Mouse (Mus musculus) limb, embryonic 10.5 days (tissue): Measurements from ENCODE around the gene Slc39a9. TPM values are rescaled to one million over a fixed set of nuclear protein-coding genes. Genes with fewer than 3 reads are reported as not detected.
A peak's percentile ranks its signal among the peaks of the same experiment; 100 is the strongest.

ENCODE experiments used
- DNase-seq: peaks from one replicate; pipeline ENCODE4 v3.0.0-alpha.2; 2017; ENCODE audit warnings: low spot score
- H3K27ac ChIP-seq: fragments of 300-500 bp; sonication (generic); 2 replicates; pipeline ENCODE4 v1.5.1; 2016; ENCODE audit warnings: mild to moderate bottlenecking
- H3K27me3 ChIP-seq: fragments of 300-500 bp; sonication (generic); 2 replicates; pipeline ENCODE4 v1.6.1; 2016; ENCODE audit warnings: low read depth, mild to moderate bottlenecking; ENCODE audit not compliant: poor library complexity, severe bottlenecking
- H3K36me3 ChIP-seq: fragments of 300-500 bp; sonication (generic); 2 replicates; pipeline ENCODE4 v1.6.1; 2016; ENCODE audit warnings: mild to moderate bottlenecking, moderate library complexity
- H3K4me1 ChIP-seq: fragments of 300-500 bp; sonication (generic); 2 replicates; pipeline ENCODE4 v1.6.1; 2016
- H3K4me3 ChIP-seq: fragments of 300-500 bp; sonication (generic); 2 replicates; pipeline ENCODE4 v1.5.1; 2016; ENCODE audit warnings: mild to moderate bottlenecking, moderate library complexity
- H3K9me3 ChIP-seq: fragments of 300-500 bp; sonication (generic); replicated peaks from 2 replicates; pipeline ENCODE4 v1.6.1; 2016; ENCODE audit warnings: mild to moderate bottlenecking
- WGBS: fragments of 180-500 bp; shearing (Covaris S2); methylation state at CpG from one replicate; pipeline ENCODE4 v1.1.7; 2016; 5-methylcytosine and 5-hydroxymethylcytosine counted together
- polyA plus RNA-seq: library from polyadenylated mRNA; unstranded; fragments of >200 nt; fragmentation: Nextera tagmentation; extraction: Ambion mirVana; gene quantifications from 2 replicates; pipeline ENCODE4 v1.2.1, GENCODE M21; 2016

The Slc39a9 gene
- polyA plus RNA-seq, 1 experiment from 2014 or later: 26.0 TPM

- Histone ChIP-seq H3K4me3 (no peak overlapping the region), H3K36me3 (peaks cover 36% of the 10 kb centered on the region), H3K27ac (no peak overlapping the region), H3K4me1 (no peaks in the 10 kb centered on the region), H3K27me3 (no peaks in the 10 kb centered on the region), H3K9me3 (no peaks in the 10 kb centered on the region)
- DNase-seq: no peak
- 93% methylated on average over 2 of the region's 2 CpGs for WGBS
Measured at GRCm38 (mm10) chr12:80668391-80668790, 24.7 kb downstream of the Slc39a9 start.

- Histone ChIP-seq H3K4me3 (no peak overlapping the region), H3K9me3 (no peaks in the 10 kb centered on the region), H3K27me3 (no peaks in the 10 kb centered on the region), H3K27ac (no peak overlapping the region), H3K36me3 (peaks cover 53% of the 10 kb centered on the region), H3K4me1 (no peaks in the 10 kb centered on the region)
- WGBS: 29% methylated on average over 3 of the region's 3 CpGs
- peak; percentile 45 for DNase-seq
Measured at GRCm38 (mm10) chr12:80673170-80673569, 29.5 kb downstream of the Slc39a9 start.

DNA sequence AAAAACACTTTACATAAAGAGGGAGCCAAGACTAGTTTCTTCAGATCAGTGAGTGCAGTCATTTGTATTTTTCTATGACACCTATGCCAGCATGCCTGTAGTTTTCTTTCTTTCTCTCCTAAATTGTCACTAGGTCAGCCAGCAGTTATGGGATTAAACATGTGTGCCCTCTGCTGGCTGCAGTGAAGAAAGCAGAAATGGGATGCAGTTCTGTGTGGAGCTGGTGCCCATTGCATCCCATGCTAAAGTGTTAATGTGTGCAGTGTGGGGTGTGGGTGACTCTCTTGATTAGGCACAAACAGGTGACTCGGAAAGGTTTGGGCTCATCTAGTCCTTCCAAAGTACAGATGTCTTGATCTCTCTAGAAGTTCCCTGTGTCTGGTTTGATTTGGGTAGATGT, 37.7 kb downstream of the Slc39a9 start:
- 80% methylated on average over 1 of the region's 1 CpGs for WGBS
- Histone ChIP-seq H3K4me3 (no peak overlapping the region), H3K27me3 (no peaks in the 10 kb centered on the region), H3K9me3 (no peaks in the 10 kb centered on the region), H3K36me3 (peaks cover 24% of the 10 kb centered on the region), H3K4me1 (no peaks in the 10 kb centered on the region), H3K27ac (no peak overlapping the region)
- no peak for DNase-seq

DNA sequence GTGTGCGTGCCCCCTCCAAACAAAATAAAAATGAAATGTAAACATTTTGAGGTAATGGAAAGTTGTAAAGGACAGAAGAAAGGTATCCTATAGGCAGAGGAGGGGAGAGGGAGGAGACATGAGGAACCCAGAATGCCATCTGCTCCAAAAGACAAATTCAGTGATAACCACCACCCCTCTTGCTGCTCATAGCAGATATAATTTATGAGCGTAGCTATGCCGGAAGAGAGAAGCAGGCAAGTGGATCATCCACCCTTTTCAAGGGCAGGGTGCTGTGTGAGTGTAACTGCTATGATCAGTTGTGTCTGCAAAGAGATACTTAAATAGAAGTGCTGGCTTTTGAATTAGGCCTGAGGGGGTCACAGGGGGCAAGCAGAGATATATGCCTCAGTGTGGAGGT, 39.9 kb downstream of the Slc39a9 start:
- no peaks in the 10 kb centered on the region for H3K4me1 ChIP-seq
- no peak overlapping the region for H3K27ac ChIP-seq
- no peak for DNase-seq
- 95% methylated on average over 3 of the region's 3 CpGs for WGBS
- no peaks in the 10 kb centered on the region for H3K9me3 ChIP-seq
- H3K4me3 ChIP-seq: no peak overlapping the region
- H3K36me3 ChIP-seq: peaks cover 11% of the 10 kb centered on the region
- H3K27me3 ChIP-seq: no peaks in the 10 kb centered on the region

DNA sequence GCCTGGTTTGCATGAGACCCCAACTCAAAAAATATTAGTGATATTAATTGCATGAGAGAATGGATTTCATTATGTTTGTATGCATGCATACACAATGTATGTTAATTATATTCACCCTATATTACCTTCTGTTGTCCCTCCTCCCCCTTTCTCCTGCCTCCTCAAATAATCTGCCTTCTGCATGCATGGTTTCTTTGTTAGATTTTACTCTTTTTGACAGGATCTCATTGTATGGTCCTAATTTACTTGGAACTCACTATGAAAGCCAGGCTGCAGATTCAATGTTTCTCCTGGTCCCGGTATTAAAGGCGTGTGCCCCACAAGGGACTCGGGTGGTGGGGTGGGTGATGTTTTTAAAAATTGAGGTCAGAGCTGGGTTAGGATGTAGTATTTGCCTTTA, 40.6 kb downstream of the Slc39a9 start:
- no peaks in the 10 kb centered on the region for H3K9me3 ChIP-seq
- no peaks in the 10 kb centered on the region for H3K4me1 ChIP-seq
- H3K36me3 ChIP-seq: peaks cover 7% of the 10 kb centered on the region
- no peaks in the 10 kb centered on the region for H3K27me3 ChIP-seq
- WGBS: 89% methylated on average over 3 of the region's 3 CpGs
- H3K4me3 ChIP-seq: no peak overlapping the region
- H3K27ac ChIP-seq: no peak overlapping the region
- DNase-seq: no peak

GRCm38 (mm10) chr12:80687788-80688211, 44.1 kb downstream of the Slc39a9 start:
- Histone ChIP-seq H3K4me3 (no peak overlapping the region), H3K9me3 (no peaks in the 10 kb centered on the region), H3K27ac (no peak overlapping the region), H3K27me3 (peaks cover 28% of the 10 kb centered on the region), H3K36me3 (no peaks in the 10 kb centered on the region), H3K4me1 (peaks cover 18% of the 10 kb centered on the region)
- 80% methylated on average over 10 of the region's 10 CpGs for WGBS
- DNase-seq: no peak

DNA sequence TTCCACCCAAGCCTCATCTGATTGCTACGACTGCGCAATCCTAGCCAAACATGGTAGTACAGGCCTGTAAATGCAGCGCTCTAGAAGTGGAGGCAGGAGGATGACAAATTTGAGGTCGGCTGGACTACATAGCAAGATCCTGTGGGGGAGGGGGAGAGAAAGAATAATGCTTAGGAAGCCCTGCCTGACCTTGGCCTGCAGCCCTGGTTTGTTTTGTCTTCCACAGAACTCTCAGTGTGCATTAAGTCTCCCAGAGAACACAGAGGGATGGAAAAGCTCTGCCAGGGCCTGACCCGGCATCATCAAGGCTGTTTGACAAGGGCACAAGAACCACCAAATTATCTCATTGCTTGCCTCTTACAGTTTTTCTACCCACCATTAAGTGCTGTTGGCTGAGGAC, 46.0 kb downstream of the Slc39a9 start:
- 65% methylated on average over 5 of the region's 5 CpGs for WGBS
- DNase-seq: no peak
- peaks cover 47% of the 10 kb centered on the region for H3K27me3 ChIP-seq

DNA sequence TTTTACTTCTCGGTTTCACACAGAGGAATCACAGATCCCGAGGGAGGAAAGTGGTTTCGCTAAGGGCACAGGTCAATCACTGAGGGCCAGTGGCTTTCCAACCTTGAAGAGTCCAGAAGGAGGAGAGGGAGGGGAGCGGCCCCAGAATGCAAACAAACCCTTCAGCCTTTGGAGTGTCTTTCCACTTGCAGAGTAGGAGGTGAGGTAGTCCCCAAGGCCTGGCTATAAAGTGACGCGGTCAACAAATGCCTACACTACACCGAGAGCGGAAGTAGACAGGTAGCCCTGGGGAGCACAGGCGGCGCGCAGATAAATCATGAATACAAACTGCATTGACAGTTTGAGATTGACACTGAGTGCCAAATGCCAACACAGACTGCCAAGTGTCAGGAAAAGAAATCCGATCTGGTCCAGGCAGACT, 48.0 kb downstream of the Slc39a9 start:
- Histone ChIP-seq H3K4me3 (peak overlapping the region; percentile 50), H3K27me3 (peaks cover 64% of the 10 kb centered on the region), H3K9me3 (no peaks in the 10 kb centered on the region), H3K36me3 (no peaks in the 10 kb centered on the region), H3K27ac (no peak overlapping the region), H3K4me1 (peaks cover 38% of the 10 kb centered on the region)
- no peak for DNase-seq
- 12% methylated on average over 12 of the region's 12 CpGs for WGBS

More for the DNA sequence above, 46.0 kb downstream of the Slc39a9 start:
- Histone ChIP-seq H3K4me3 (no peak overlapping the region), H3K9me3 (no peaks in the 10 kb centered on the region), H3K4me1 (peaks cover 36% of the 10 kb centered on the region), H3K36me3 (no peaks in the 10 kb centered on the region), H3K27ac (no peak overlapping the region)

DNA sequence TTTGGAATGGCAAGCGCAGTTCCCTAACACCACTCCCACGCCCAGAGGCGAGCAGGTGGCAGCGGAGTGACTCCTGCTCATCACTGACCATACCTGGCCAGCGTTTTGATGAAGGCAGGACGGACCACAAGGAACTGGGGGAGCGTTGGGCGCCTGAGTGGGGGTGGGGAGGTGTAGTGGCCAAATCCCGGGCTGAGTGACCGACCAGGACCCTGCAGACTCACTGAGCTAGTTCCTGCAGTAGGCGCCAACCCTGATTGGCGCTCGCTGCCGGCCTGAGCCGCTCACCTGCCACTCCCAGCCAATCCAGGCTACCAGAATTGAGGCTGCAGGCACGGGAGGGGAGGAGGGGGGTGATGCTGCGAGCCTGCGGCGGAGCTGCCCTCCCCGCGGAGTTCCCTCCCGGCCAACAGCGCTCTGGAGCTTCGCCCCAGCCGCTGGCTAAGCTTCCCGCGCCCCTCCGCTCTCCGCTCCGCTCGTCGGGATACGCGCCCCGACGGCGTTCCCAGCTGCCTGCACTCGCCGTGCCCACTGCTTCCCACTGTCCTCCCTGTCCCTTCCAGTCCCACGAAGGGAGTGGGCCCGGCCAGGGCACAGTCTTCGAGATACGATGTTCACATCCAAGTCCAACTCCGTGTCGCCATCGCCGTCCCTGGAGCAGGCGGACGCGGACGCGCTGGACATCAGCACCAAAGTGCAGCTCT, 48.7 kb downstream of the Slc39a9 start, which contains the start of gene Plekhd1:
Gene Plekhd1 (plus strand): TSS at position 323 of the 704 bp plus-strand sequence.
- DNase-seq: peak; percentile 62
- no peaks in the 10 kb centered on the region for H3K9me3 ChIP-seq
- H3K27me3 ChIP-seq: peaks cover 67% of the 10 kb centered on the region
- peak within 1 kb of the TSS; percentile 50 for H3K4me3 ChIP-seq
- H3K27ac ChIP-seq: peak within 1 kb of the TSS; percentile 42; the same call in 1 of the 2 replicates
- peaks cover 38% of the 10 kb centered on the region for H3K4me1 ChIP-seq
- 1% methylated on average over 52 of the region's 52 CpGs for WGBS
- H3K36me3 ChIP-seq: no peaks in the 10 kb centered on the region

GRCm38 (mm10) chr12:80693700-80694099, 50.0 kb downstream of the Slc39a9 start:
- no peaks in the 10 kb centered on the region for H3K9me3 ChIP-seq
- H3K27ac ChIP-seq: no peak overlapping the region
- H3K4me1 ChIP-seq: peaks cover 38% of the 10 kb centered on the region
- WGBS: 54% methylated on average over 2 of the region's 2 CpGs
- H3K4me3 ChIP-seq: no peak overlapping the region
- H3K27me3 ChIP-seq: peaks cover 67% of the 10 kb centered on the region
- no peak for DNase-seq
- H3K36me3 ChIP-seq: no peaks in the 10 kb centered on the region

- no peaks in the 10 kb centered on the region for H3K9me3 ChIP-seq
- no peak overlapping the region for H3K4me3 ChIP-seq
- no peak overlapping the region for H3K27ac ChIP-seq
- H3K4me1 ChIP-seq: peaks cover 35% of the 10 kb centered on the region
- no peak for DNase-seq
- 78% methylated on average over 3 of the region's 3 CpGs for WGBS
- H3K27me3 ChIP-seq: peaks cover 67% of the 10 kb centered on the region
- no peaks in the 10 kb centered on the region for H3K36me3 ChIP-seq
Measured at GRCm38 (mm10) chr12:80695004-80695403, 51.3 kb downstream of the Slc39a9 start.

- H3K27me3 ChIP-seq: peaks cover 30% of the 10 kb centered on the region
- no peaks in the 10 kb centered on the region for H3K36me3 ChIP-seq
- no peak overlapping the region for H3K27ac ChIP-seq
- 85% methylated on average over 5 of the region's 5 CpGs for WGBS
- DNase-seq: no peak
- peaks cover 13% of the 10 kb centered on the region for H3K4me1 ChIP-seq
- H3K9me3 ChIP-seq: no peaks in the 10 kb centered on the region
- H3K4me3 ChIP-seq: no peak overlapping the region
Measured at GRCm38 (mm10) chr12:80698526-80699143, 55.0 kb downstream of the Slc39a9 start.

- no peak for DNase-seq
- Histone ChIP-seq H3K36me3 (no peaks in the 10 kb centered on the region), H3K27ac (no peak overlapping the region), H3K4me1 (peaks cover 8% of the 10 kb centered on the region), H3K4me3 (no peak overlapping the region), H3K9me3 (no peaks in the 10 kb centered on the region), H3K27me3 (peaks cover 25% of the 10 kb centered on the region)
- WGBS: 64% methylated on average over 2 of the region's 2 CpGs
Measured at GRCm38 (mm10) chr12:80699144-80699531, 55.5 kb downstream of the Slc39a9 start.
